In genomic region chr17:27480143-27481103, GRCm38 (mm10) we compare ENCODE assay signal across 10 mouse cellular contexts. TPM values are rescaled to one million over a fixed set of nuclear protein-coding genes. Genes with fewer than 3 reads are reported as not detected.
A peak's percentile ranks its signal among the peaks of the same experiment; 100 is the strongest.
DNase-seq lines count a peak whose midpoint lies in the region; ATAC-seq and TF ChIP-seq lines count a peak whose summit lies in the region.
"Had no signal": no experiment of that assay in that cellular context is flagged by ENCODE, and none has a peak within 500 bp of the region (broad histone marks: within the 10 kb centered on the region; RNA-seq: fewer than 3 reads in every experiment).

No protein-coding gene starts in this region.

- H3K27ac ChIP-seq in layer of hippocampus, adult 2 months, result no peak overlapping the region
- 0 out of 4 replicates have a peak overlapping the region, but pooled peaks of 1 of the 2 experiments have one; percentile 25 for H3K27ac ChIP-seq in heart, embryonic 14.5 days (replicated peaks in 1 of 2; ENCODE audit: control insufficient read depth in 1 of 2, insufficient read depth in 1 of 2, low read depth in 2 of 2, low read length in 2 of 2)
- no peak overlapping the region for H3K27ac ChIP-seq in limb, embryonic 13.5 days
- H3K27ac ChIP-seq in midbrain, embryonic 14.5 days (replicated peaks; ENCODE audit: low read depth, low read length), result peak overlapping the region; percentile 77
- H3K27ac ChIP-seq: embryonic facial prominence, embryonic 15.5 days had no signal

- H3K4me1 ChIP-seq in heart, embryonic 14.5 days (ENCODE audit: control insufficient read depth in 2 of 2, insufficient read depth in 2 of 2, low read length in 2 of 2), result peaks cover 7 to 8% of the 10 kb centered on the region in 2 experiments; a peak in 3 of 4 replicates
- H3K4me1 ChIP-seq in limb, embryonic 13.5 days, result peaks cover 17% of the 10 kb centered on the region
- peaks cover 15% of the 10 kb centered on the region for H3K4me1 ChIP-seq in midbrain, embryonic 14.5 days (ENCODE audit: control insufficient read depth, insufficient read depth, low read length)

- TF ChIP-seq CTCF in layer of hippocampus, adult 2 months (conservative IDR thresholded peaks at IDR 0.05), result no peak

- peak overlapping the region; percentile 55 for H3K4me2 ChIP-seq in heart, embryonic 14.5 days (ENCODE audit: low read length)
- H3K4me2 ChIP-seq in limb, embryonic 13.5 days (replicated peaks), result no peak overlapping the region
- no peak overlapping the region for H3K4me2 ChIP-seq in midbrain, embryonic 14.5 days (ENCODE audit: low read length)
- H3K4me2 ChIP-seq: embryonic facial prominence, embryonic 15.5 days had no signal

- DNase-seq in layer of hippocampus, adult 2 months (ENCODE audit: low spot score in 2 of 2), result peak; percentile 18 to 29
- DNase-seq in layer of hippocampus, adult 8-10 months (ENCODE audit: low spot score in 2 of 2), result no peak
- peak; percentile 73 for DNase-seq in midbrain, embryonic 14.5 days
- no peak for DNase-seq in layer of hippocampus, adult 11-12 months (ENCODE audit: low spot score)
- no peak for DNase-seq in gastrocnemius, postnatal 36 days

- WGBS in heart, embryonic 14.5 days, result 32% methylated on average over 29 of the region's 29 CpGs
- whole genome bisulfite sequencing in limb, embryonic 13.5 days, result 58% methylated on average over 29 of the region's 29 CpGs
- 42% methylated on average over 29 of the region's 29 CpGs for WGBS in midbrain, embryonic 14.5 days

- peak; percentile 47 for ATAC-seq in heart, embryonic 14.5 days (ENCODE audit: insufficient number of reproducible peaks, insufficient read depth, low FRiP score, low read depth)
- ATAC-seq in limb, embryonic 13.5 days (ENCODE audit: low FRiP score, low read depth), result no peak
- ATAC-seq in midbrain, embryonic 14.5 days (ENCODE audit: low FRiP score, low TSS enrichment), result peak; percentile 21; the same call in 1 of the 2 replicates
- no peak for ATAC-seq in erythroid progenitor cell, adult 5-6 weeks (replicated peaks; ENCODE audit: low FRiP score, poor library complexity, severe bottlenecking)

- no peaks in the 10 kb centered on the region; the same call in 1 of the 2 replicates for H3K9me3 ChIP-seq in heart, embryonic 14.5 days (ENCODE audit: control insufficient read depth, low read length)
- H3K9me3 ChIP-seq in limb, embryonic 13.5 days, result no peaks in the 10 kb centered on the region; the same call in 1 of the 2 replicates
- no peaks in the 10 kb centered on the region for H3K9me3 ChIP-seq in midbrain, embryonic 14.5 days (ENCODE audit: control insufficient read depth, low read length)
- H3K9me3 ChIP-seq: embryonic facial prominence, embryonic 15.5 days had no signal

- H3K36me3 ChIP-seq in heart, embryonic 14.5 days (ENCODE audit: control insufficient read depth, insufficient read depth, low read length), result no peaks in the 10 kb centered on the region
- H3K36me3 ChIP-seq in limb, embryonic 13.5 days, result no peaks in the 10 kb centered on the region
- H3K36me3 ChIP-seq in midbrain, embryonic 14.5 days (ENCODE audit: control insufficient read depth, insufficient read depth, low read length), result no peaks in the 10 kb centered on the region
- H3K36me3 ChIP-seq: embryonic facial prominence, embryonic 15.5 days had no signal

- peak overlapping the region; percentile 32; the same call in 1 of the 2 replicates for H3K9ac ChIP-seq in heart, embryonic 14.5 days (ENCODE audit: low read length)
- H3K9ac ChIP-seq in limb, embryonic 13.5 days, result peak overlapping the region; percentile 13; the same call in 1 of the 2 replicates
- H3K9ac ChIP-seq in midbrain, embryonic 14.5 days (replicated peaks; ENCODE audit: low read length), result peak overlapping the region; percentile 40
- H3K9ac ChIP-seq: embryonic facial prominence, embryonic 15.5 days had no signal

- intact Hi-C loops in gastrocnemius, postnatal 36 days (cut with DNase I), result no loop called here

- peaks cover 9% of the 10 kb centered on the region for H3K27me3 ChIP-seq in heart, embryonic 14.5 days (ENCODE audit: control insufficient read depth, insufficient read depth, low read length)
- H3K27me3 ChIP-seq in limb, embryonic 13.5 days, result 0 out of 2 replicates have a peak, but pooled peaks cover 5% of the 10 kb centered on the region
- H3K27me3 ChIP-seq in midbrain, embryonic 14.5 days (ENCODE audit: control insufficient read depth, insufficient read depth, low read length), result no peaks in the 10 kb centered on the region
- H3K27me3 ChIP-seq: embryonic facial prominence, embryonic 15.5 days had no signal

- no peak overlapping the region; the same call in 1 of the 2 replicates for H3K4me3 ChIP-seq in layer of hippocampus, adult 2 months
- H3K4me3 ChIP-seq in heart, embryonic 14.5 days (ENCODE audit: control insufficient read depth in 1 of 2, insufficient read depth in 1 of 2, low read depth in 1 of 2, low read length in 2 of 2), result no peak overlapping the region
- no peak overlapping the region for H3K4me3 ChIP-seq in limb, embryonic 13.5 days
- H3K4me3 ChIP-seq in midbrain, embryonic 14.5 days (replicated peaks; ENCODE audit: low read depth, low read length), result no peak overlapping the region
- H3K4me3 ChIP-seq: embryonic facial prominence, embryonic 15.5 days had no signal

RNA-seq across cellular contexts. Expression of gene Grm4, which starts 40.8 kb away (rescaled TPM):
- total RNA-seq in layer of hippocampus, adult 2 months (2021), result 1 to 10 TPM; 7.9 to 9.6 TPM
- total RNA-seq in layer of hippocampus, adult 8-10 months (2022), result 10 to 100 TPM in 3 of 4 experiments, 1 to 10 TPM in 1; 9.9 to 13.0 (median 12.6) TPM
- 0.12 TPM in 1 of 2 replicates, not detected in the other for polyA plus RNA-seq in heart, embryonic 14.5 days (2014; fragmentation: Nextera tagmentation; extraction: Ambion mirVana)
- 0.31 and 0.34 TPM in 2 replicates for polyA plus RNA-seq in limb, embryonic 13.5 days (2015; fragmentation: Nextera tagmentation; extraction: Ambion mirVana)
- 9.8 and 10.1 TPM in 2 replicates for polyA plus RNA-seq in midbrain, embryonic 14.5 days (2014; fragmentation: Nextera tagmentation; extraction: Ambion mirVana)
- not detected in 2 replicates for total RNA-seq in erythroid progenitor cell, adult 5-6 weeks (2015; ENCODE audit: low replicate concordance)
- not detected in 2 replicates for total RNA-seq in erythroid progenitor cell, adult 5-6 weeks (2017; ENCODE audit: low replicate concordance)
- under 1 TPM in 1 of 2 experiments, not detected in 1; 0.05 TPM for total RNA-seq in gastrocnemius, postnatal 36 days (2021)
- total RNA-seq: CH12.LX had no signal

Comparison
In these comparisons a context has a peak if more than half of its experiments do, and no peak if none do; other contexts are left out.
1. DNase-seq: peak in layer of hippocampus, adult 2 months (2 of 2) and midbrain, embryonic 14.5 days (single experiment); none in layer of hippocampus, adult 8-10 months (0 of 2), layer of hippocampus, adult 11-12 months (single experiment) and gastrocnemius, postnatal 36 days (0 of 2).
2. ATAC-seq: peak in heart, embryonic 14.5 days (single experiment) and midbrain, embryonic 14.5 days (single experiment); none in limb, embryonic 13.5 days (single experiment) and erythroid progenitor cell, adult 5-6 weeks (single experiment).
3. RNA of gene Grm4, which starts 40.8 kb away (total RNA-seq): 9.9 to 13.0 TPM in layer of hippocampus, adult 8-10 months and 7.9 to 9.6 TPM in layer of hippocampus, adult 2 months; 0.05 TPM in gastrocnemius, postnatal 36 days and not detected in erythroid progenitor cell, adult 5-6 weeks; every median in the first group is over 4 times any median in the second.
4. Peak in every context shown above with its lines, with median percentiles within 50 percentile points of each other: H3K9ac ChIP-seq.